Mouse (Mus musculus): ENCODE measurements at regions not wholly inside any gene's neighbourhood (a gene's known extent, or its start where the extent isn't known, plus 50 kb on each side); places are given as distances from the start of the nearest gene placed in this dataset.

DNA sequence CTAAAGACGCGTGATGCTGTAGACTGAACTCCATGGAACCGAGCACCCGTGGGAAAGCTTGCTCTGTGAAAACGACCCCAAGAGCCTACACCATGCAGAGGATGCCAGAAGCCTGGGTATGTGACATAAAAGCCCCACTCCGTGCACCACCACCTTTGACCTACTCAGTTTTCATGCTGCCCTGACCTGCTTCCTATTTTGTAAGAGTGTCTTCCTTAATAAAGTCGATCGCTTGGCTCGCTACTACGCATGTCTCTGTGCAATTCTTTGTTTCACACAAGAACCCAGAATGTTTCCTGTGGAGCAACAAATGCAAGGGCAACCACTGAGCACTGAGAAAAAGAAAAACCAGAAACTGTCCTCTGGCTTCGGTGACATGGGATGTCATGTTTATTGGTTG, 60.5 kb downstream of the Sec61b start:
- intact Hi-C loops (cut with DNase I), result no loop called here

DNA sequence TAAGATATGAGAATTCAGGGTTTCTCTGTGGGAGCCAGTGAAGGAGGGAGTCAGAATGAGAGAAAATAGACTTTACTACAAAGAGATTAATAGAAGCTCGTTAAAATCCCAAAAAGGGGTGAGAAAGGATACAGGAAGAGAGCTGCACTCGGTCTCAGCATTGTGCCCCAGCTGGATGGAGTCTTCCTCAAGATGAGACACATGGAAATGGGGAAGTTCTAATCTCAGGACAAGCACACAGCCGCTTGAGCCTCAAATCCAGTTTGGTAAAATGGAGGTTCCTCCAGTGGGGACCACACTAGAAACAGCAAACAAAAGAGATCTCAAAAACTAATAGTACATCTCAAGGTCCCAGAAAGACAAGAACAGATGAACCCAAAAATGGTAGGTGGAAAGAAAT, 93.2 kb downstream of the Sec61b start:
- intact Hi-C loops (cut with DNase I), result no loop called here
- no peak for DNase-seq

More for the DNA sequence above, 60.5 kb downstream of the Sec61b start:
- DNase-seq, result no peak

DNA sequence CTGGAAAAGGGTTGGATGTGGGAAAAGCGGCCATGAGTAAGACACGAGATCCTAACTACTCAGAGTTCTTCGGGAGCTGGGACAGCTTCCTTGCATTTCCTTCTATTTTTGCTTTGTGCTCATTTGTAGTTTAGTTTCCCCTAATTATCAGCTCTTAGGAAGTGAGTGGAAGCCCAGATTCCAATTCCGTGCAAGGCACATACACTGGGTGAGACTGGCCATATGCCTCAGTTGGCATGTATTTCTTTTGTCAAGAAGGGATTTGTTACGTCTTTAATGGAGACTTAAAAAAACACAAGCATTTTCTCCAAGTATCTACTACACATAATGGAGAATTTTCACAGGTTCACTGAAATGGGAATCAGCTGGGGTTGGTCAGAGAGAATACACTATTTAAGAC, 96.4 kb downstream of the Sec61b start:
- DNase-seq, result no peak
- intact Hi-C loops (cut with DNase I), result loop anchor here (10.0 kb wide), 1 partner anchor 594 kb away; no protein-coding TSS in a partner anchor

DNA sequence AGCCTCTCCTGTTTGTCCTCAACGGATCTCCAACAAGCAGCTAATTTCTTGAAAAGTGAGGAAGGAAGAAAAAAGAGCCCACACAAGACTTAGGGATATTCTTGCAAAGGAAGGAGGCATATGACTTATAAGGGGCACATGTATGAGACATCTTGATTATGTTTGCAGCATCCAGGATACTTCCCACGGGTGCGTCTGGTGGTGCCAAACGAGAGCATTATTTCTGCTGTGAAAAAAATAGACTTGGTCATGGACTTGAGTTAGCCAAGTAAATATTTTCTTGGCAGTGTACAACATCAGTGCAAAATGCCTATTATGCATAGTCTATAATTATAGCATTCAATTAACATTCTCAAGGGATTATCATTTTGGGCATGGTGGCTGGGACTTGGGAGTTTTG, 101.6 kb downstream of the Sec61b start:
- no peak for DNase-seq
- intact Hi-C loops (cut with DNase I), result loop anchor here (5.0 to 10.0 kb wide), 2 partner anchors 466 to 589 kb away; no protein-coding TSS in a partner anchor

DNA sequence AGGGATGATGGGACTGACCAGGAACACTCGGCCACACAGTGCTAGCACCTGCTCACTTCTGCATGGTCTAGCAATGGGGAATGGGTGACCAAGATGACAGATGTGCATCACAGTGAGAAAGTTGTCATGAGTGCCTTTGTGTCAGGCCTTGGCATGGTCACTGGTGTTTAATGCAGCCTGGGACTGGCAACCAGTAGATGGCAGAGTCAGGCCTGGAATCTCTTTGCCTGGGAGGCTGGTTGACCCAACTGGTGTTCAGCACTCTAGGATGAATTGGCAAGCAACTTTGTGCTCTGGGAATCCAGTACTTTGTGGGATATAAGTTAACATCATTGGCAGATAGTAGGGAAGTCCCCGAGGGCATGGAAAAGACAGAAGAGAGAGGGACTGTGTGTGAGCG, 103.0 kb downstream of the Sec61b start:
- intact Hi-C loops (cut with DNase I), result loop anchor here (5.0 to 10.0 kb wide), 2 partner anchors 465 to 587 kb away; no protein-coding TSS in a partner anchor
- peak; percentile 43 to 47 for DNase-seq

DNA sequence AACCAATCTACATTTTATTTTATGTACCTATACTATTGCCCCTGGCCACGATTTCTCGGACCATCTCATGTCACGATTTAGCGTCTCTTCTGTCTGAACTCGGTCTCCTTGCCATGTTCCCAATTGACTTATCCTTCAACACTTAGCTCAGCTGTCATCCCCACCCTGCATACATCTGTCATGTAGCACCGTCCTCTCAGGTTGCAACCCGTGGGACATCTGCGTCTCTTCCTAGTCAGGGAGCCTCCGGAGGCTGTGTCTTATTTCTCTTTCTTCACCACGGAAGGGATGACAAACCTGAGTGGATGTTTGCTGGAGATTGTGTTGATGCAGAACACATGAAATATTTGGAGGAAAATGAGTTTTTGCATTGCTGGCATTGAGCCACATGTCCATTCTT, 104.2 kb downstream of the Sec61b start:
- no peak for DNase-seq
- intact Hi-C loops (cut with DNase I), result loop anchor here (5.0 to 10.0 kb wide), 2 partner anchors 464 to 586 kb away; no protein-coding TSS in a partner anchor

DNA sequence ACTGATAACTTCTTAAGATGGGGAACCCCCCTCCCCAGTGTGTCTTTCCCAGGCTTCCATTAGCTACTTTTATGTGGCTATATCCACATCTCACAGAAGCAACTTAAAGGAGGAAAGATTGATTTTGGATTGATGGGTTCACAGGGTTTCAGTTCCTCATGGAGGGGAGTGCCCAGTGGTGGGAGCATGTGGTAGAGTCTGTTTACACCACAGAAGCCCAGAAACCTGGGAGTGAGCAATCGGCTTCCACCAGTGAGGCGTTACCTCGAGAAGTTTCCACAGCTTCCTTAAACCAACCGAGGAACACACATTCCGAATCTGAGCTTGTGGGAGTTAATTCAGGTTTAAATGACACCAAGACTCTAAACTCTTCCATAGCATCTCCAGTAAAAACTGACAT, 106.1 kb downstream of the Sec61b start:
- no peak for DNase-seq
- intact Hi-C loops (cut with DNase I), result loop anchor here (10.0 kb wide), 1 partner anchor 334 kb away; no protein-coding TSS in a partner anchor

DNA sequence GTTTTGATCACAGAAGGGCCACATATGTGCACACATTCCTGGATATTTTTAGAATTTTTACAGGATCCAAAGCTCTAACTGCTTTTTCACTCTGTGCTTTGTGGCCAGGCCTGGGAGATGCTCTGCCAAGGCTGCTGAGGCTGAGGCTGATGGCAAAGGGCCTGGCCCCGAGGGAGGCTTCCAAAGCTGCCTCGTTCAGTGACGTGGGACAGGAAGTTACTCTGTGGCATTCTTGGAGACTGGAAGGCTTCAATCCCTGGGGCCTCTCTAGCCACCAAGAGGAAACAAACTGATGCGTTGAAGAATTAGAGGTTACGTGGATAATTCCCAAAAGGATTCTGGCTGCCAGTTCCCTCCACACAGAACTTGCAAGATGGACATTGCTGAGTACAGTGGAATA, 112.8 kb downstream of the Sec61b start:
- intact Hi-C loops (cut with DNase I), result loop anchor here (5.0 to 10.0 kb wide), 2 partner anchors 220 to 328 kb away; no protein-coding TSS in a partner anchor
- DNase-seq, result peak; percentile 62 to 63

DNA sequence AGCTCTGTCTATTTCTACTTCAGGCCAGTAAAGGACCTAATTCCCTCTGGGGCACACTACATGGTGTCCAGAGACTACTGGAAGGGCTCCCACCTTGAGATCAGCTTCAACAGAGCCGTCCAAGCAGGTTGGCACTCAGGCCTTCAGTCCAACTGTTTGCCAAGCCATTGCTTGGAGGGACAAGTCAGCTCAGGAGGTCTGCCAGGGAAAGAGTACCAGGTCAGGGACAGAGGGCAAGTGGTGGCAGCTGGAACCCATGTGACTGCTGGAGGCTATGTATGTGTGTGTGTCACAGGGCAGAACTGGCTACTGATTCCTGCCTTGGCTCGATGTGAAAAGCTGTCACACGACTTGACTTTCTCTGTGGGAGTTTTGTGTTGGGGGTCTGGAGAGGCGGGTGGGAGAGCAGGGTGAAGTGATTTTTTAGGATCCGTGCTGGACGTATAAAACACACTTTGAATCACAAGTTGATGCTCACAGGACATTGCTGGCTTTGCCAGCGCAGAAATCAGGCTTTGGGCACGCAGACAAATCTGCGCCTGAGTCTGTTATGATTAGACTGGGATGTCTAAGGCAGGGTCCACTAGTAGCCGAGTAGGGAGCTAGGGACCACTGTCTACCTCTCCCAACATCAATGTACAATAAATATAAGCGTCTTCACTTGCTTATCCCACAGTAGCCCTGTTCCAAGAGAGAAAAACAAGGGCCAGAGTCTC, 118.0 kb downstream of the Sec61b start:
- peak; percentile 28 to 57 for DNase-seq

DNA sequence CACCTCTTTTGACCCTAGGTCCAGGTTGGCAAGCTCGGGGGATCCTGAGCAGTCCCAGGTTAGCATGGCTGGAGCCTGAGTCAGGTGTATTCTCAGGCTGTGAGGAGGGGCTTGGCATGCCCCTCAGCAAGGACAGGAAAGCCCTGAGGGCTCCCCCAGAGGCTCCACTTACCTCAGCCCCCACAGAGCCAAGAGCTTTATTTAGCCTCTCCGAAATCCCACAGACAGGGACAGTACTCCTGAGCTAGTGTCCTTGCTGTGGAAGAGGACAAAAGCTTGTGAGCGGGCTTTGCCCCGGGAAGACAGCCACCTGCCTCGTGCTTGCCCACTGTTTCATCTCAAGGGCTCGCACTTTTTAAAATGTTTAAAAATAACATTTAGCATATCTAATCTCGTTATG, 118.7 kb downstream of the Sec61b start:
- peak; percentile 26 to 42 for DNase-seq
- intact Hi-C loops (cut with DNase I), result loop anchor here (5.0 to 10.0 kb wide), 3 partner anchors 49 to 454 kb away; partner anchors contain the start of gene Nr4a3

More for the DNA sequence above, 118.0 kb downstream of the Sec61b start:
- intact Hi-C loops (cut with DNase I), result loop anchor here (5.0 to 10.0 kb wide), 3 partner anchors 50 to 455 kb away; partner anchors contain the start of gene Nr4a3

DNA sequence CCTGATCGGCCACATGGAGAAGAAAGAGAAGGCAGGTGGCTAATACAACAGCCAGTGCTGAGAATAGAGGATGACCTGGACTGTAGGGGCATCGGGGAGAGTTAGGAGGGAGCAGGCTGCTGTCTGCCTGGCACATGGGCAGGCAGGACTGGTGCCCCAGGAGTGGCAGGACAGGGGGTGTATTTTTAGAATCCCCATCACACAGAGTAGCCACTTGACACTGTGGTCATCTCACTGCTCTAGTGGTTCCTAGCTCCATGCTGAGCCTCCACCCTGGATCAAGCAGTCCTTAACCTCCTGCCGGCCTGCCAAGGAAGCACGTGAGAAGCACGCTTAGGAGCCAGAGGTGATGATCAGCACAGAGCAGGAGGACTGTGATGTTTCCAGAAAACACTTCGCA, 119.7 kb downstream of the Sec61b start:
- DNase-seq, result peak; percentile 46 to 66
- intact Hi-C loops (cut with DNase I), result loop anchor here (5.0 to 10.0 kb wide), 3 partner anchors 48 to 453 kb away; partner anchors contain the start of gene Nr4a3

DNA sequence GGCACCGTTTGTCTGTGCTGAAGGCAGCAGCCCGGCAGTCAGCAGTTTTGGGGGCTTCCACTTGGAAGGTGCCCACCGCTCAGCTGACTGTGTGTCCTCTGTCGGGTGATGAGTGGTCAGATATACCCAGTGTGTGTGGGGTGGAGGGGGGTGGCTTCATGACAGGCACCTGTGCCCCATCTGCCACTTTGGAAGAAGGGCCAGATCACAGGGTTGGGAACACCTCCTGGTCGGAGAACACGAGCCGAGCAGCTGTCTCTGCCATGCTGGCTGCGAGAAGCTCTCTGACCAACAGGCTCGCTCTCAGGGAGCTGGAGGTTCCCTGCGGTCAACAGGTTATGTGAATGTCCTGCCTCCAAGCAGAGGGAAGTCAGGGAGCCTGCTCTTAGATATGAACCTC, 121.4 kb downstream of the Sec61b start:
- intact Hi-C loops (cut with DNase I), result loop anchor here (10.0 kb wide), 1 partner anchor 161 kb away; no protein-coding TSS in a partner anchor
- DNase-seq, result no peak

DNA sequence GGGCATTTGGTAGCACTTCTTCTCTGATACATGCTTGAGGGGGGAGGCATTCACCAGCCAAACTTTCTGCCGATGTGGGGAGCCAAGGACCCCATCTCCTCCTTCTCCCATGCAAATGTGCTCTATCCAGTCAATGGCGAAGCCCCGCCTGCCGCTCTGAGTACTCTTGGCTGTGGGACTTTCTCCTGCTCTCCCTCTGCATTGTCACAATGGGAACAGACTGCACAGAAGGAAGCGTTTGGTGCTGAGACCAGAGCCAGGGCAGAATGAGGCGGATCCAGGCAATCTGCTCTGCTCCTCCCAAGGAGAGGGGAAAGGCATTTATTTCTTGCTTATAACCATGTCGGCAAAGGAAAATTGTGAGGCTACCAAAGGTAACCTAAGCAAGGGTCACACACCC, 123.1 kb downstream of the Sec61b start:
- no peak for DNase-seq
- intact Hi-C loops (cut with DNase I), result loop anchor here (10.0 kb wide), 1 partner anchor 163 kb away; no protein-coding TSS in a partner anchor

DNA sequence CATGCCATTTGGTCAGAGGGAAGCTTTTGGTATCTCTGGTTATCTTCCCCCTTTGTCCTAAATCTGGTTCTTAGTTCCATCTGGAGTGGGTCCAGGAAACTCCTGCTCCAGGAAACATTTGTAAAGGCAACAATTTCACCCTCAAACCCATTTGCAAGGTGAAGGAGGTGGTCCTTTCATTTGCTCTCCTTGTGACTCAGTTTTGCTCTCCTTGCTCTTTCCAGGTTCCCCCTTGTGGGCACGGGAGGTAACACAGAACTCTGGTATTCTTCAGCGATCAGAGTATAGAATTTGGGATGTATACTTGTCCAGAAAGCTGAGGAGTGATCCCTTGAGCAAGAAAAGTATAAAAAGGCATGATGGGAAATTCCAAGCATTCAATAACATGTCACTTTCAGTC, 123.8 kb downstream of the Sec61b start:
- DNase-seq, result no peak
- intact Hi-C loops (cut with DNase I), result loop anchor here (10.0 kb wide), 1 partner anchor 163 kb away; no protein-coding TSS in a partner anchor

DNA sequence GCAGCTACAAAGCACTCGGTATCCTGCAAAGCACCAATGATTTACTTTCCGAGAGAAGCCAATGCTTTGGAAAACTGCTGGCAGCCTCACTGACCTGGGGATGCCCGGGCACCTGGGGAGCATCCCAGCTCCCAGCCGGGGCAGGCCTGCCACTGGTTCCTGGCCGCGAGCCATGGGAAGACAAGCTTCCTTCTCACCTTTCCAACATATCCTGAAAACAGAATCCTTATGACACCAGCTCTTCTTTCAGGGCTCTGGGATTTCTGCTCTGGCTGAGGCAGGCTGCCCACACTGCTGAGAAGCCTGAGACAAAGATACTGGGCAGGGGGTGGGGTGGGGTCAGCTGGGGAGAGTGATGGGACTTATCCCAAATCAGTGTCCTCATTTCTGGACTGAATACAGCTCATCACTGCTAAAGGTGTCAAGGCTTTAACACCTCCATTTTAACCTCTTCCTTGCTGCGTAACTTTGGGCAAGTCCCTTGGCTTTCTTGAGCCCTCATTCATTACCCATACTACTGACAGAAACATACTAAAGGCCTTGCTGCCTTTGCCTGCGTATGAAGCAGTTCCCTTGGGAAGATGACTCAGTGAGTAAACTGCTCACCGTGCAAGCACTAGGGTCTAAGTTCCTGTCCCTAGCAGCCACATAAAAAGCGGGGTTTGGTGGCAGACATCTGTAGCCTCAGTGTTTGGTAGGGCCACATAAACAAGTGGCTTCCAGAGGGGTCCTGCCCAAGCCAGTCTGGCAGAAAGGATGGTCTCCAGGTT, 127.0 kb downstream of the Sec61b start:
- intact Hi-C loops (cut with DNase I), result no loop called here
- DNase-seq, result no peak

DNA sequence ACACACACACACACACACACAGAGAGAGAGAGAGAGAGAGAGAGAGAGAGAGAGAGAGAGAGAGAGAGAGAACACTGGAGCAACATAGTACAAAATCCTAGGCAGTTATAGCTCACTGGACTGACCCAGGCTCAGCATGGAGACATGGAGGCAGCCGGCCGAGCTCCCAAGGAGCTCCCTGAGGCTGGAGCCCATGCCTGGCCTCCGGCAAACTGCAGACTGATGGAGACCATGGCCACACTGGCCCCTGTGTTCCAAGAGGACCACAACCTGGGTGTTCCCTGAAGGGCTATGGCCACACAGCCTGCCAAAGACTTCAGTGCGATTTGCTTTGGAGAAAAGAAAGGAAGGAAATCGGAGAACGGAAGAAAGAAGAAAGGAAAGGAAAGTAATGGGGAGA, 128.9 kb downstream of the Sec61b start:
- intact Hi-C loops (cut with DNase I), result no loop called here
- DNase-seq, result peak; percentile 19 to 48

DNA sequence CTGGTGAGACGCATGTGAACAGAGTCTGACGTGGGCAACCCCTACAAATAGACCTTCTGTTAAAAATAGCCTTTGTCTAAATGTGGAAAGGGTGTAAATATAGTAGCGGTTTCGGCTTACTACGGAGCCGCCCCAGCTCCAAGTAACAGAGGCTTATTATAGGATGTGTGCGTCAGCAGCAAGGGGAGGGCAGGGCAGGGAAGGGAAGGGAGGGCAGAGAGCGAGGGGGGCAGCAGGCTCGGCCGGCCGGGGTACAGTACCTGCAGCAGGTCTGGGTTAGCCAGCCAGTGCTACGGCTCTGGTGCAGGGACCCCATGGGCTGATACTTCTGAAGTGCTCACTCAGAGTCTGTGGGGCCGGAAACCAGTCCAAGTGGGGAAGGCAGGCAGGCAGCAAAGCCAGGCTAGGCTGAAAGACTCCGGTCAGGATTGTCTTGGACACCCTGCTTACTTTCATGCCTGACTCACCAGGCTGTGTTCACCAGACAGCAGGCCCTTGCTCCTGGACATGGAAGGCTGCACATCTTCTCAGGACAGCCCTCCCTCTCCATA, 129.5 kb downstream of the Sec61b start:
- peak; percentile 47 to 69 for DNase-seq
- intact Hi-C loops (cut with DNase I), result no loop called here

DNA sequence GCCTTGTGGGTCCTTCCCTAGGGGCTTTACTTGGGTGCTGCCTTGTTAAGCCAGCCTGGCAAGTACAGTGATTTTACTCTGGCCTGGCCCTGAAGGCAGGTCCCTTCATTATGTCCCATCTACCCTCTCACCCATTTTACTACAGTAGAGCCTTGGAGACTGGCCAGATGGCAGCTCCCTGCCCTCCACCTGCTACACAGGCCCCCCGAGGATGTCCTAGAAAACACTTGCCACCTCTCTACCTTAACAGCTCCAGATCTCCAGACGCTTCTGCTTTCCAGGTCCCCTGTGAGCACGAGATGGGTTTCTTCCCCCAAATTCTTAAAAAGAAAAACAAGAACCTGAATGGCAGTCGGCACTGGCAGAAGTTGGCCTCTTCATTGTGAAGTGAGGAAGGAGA, 131.2 kb downstream of the Sec61b start:
- no peak for DNase-seq
- intact Hi-C loops (cut with DNase I), result no loop called here

DNA sequence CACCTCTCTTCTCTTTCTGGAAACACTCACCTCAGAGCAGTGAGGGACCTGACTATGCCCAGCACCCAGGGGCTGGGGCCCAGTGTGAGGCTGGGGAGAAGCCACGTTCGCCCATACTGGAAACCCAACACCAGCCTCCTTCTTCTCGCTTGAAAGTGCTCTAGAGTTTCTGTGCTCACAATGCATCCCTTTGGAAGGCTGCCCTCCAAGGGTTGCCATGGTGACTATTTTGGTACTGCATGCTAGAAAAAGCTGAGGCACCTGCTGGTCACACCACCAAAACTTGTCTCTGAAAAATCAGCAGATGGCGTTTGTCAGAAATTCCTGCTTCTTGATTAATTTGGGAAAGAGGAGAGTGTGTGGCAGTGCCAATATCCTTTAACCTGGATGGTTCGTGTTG, 134.2 kb downstream of the Sec61b start:
- intact Hi-C loops (cut with DNase I), result no loop called here
- no peak for DNase-seq

DNA sequence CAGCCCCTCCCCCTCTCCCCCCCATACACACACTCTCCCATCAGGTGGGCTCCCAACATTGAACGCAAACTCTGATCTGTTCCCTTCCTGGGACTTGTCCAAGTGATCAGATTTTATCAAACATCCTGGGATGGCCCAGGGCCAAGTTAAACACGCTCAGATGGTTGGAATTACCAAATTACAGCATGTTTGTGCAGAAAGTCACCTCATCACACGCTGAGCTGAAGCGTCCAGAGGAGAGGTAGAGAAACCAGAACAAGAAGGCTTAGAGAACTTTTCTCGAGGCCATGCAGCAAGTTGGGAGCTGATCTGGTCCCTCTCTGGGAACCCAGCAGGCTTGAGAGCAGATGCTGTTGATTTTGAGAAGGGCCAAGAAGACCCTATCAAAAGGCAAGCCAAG, 136.5 kb downstream of the Sec61b start:
- intact Hi-C loops (cut with DNase I), result no loop called here
- DNase-seq, result no peak

DNA sequence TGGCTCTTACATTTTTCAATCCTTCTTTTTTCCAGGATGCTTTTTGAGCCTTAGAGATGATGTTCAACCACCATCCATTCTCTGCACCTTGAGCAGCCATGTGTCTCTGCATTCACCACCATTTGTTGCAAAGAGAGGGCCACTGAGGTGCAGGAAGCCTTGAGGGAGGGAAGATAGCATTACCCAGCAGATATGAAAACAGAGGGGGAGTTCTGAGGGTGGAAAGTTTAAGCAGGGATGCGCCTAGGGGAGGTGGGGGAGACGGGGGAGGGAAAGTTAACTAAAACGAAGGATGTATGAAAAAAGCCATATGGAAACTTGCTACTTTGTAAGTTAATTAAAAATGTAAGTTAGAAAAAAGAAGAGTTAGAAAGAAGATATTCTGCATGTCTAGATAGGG, 142.1 kb downstream of the Sec61b start:
- intact Hi-C loops (cut with DNase I), result no loop called here
- no peak for DNase-seq
